Mouse (Mus musculus) induced T-regulatory cell, adult 2 months (primary cell): ENCODE results near the gene Cenps.
"Not testable (repeated sequence)": the region's sequence is repeated elsewhere in the genome, so short reads cannot be mapped to it uniquely, and the experiment has no call there.

Experiments
- DNase-seq: peaks from one replicate; pipeline ENCODE4 v3.0.0-alpha.2; 2012; ENCODE audit warnings: low read depth

Gene Cenps

GRCm38 (mm10) chr4:149136982-149137770 lies at the start of gene Cenps:
Gene Cenps (minus strand): TSS chr4:149137629.
- peak; percentile 92 for DNase-seq

GRCm38 (mm10) chr4:149182755-149183154 lies 45.3 kb upstream of the Cenps start:
- DNase-seq = peak; percentile 68

DNA sequence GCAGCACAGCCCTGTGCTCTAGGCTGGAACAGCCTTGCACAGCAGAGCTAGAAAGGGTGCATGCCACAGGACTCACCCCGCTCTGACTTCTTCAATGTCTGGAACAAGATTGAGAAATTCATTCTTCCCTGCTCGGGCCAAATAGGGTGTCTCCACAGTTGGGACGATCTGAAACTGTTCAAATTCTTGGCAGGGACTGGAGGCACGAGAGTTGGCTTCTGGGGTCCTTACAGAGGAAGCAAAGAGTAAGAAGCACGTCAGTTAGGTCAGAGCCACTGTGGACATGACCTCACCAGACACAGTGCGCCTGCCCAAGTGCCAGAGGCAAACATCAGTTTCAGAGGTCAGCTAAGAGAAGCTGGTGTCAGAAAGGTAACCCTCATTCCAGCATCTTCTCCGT lies 44.8 kb upstream of the Cenps start:
- no peak for DNase-seq

GRCm38 (mm10) chr4:149179573-149179972 lies 42.1 kb upstream of the Cenps start:
- DNase-seq = no peak

DNA sequence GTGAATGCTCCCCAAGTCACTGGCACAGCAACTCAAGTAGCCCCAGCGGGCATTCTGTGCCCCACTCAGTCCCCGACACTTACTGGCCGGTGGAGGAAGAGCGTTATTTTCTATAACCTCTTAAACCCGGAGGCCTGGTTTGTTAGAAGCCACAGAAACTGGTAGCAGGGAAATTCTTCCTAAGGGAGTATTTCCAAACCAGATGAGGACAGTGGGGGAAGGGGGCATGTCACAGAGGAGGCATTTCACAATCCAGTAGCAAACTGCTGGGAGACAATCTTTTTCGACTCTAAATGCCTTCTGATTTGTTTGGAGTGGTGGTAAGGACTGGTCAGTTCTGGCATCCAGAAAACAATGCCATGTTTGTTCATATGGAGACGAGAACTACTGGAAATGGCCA lies 41.7 kb upstream of the Cenps start:
- DNase-seq = no peak

DNA sequence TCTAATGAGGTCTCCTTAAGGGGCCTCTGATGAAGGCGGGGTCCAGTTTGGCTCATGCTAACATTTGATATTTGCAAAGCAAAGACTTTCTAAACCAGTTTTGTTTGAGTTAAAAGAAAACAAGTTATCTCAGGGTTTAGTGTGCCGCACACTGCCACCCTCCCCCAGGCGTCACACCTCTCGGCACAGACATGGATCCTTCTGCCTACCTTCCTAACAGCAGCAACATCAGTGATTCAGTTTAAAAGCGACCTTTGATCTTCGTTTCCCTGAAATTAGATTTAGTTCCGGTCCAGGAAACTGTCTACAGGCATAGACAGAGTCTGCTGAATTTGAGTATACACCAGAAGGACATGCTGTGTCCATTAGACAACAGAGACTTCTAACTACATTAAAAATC lies 40.9 kb upstream of the Cenps start:
- DNase-seq = no peak

GRCm38 (mm10) chr4:149177046-149177445 lies 39.6 kb upstream of the Cenps start:
- DNase-seq = no peak

DNA sequence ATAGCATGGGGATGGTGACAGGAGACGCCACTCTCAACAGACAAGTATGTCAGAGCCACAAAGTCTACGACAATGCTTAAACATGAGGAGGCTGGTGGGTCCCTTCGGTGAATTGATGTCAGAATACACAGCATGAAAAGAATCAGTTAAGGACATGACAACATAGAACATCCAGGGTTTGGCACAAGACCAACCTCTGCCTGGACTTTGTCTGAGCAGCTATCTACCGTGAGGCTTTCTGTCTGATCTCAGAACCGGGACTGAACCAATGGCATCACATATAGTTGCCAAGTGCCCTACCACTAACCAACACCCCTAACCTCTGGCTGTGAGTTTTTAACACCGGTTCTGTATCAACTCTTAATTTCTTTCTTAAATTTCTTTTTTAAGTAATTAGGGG lies 39.2 kb upstream of the Cenps start:
- no peak for DNase-seq

- DNase-seq = no peak
Measured at GRCm38 (mm10) chr4:149173661-149174060, 36.2 kb upstream of the Cenps start.

DNA sequence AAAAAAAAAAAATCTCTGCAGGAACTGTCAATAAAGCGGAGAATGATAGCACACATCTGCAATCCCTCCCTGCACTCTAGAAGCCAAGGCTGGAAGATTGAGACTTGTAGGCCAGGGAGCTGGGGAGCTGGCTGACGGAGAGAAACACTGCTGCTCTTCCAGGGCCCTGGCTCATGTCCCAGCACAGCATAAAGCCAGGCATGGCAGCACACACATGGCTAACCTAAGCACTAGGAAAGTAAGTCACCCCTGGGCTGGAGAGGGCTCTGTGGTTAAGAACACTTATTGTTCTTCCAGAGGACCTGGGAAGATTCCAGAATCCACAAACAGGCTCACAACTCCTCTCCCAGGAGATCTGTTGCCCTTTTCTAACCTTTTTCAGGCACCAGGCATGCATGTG lies 35.2 kb upstream of the Cenps start:
- no peak for DNase-seq

DNA sequence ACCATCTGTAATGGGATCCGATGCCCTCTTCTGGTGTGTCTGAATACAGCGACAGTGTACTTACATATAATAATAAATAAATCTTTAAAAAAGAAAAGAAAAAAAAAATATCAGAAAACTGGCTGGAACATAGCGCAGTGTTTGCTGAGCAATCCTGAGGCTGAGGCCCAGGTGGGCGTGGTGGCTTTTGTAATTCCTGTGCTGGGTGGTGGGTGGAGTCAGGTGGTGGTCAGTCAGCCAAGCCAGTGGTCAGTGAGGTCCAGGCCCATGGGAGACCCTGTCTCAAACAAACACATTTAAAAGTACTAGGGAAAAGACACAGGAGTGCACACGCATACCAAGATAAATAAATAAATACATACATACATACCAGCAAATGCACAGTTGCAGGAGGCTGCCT lies 34.7 kb upstream of the Cenps start:
- DNase-seq = no peak

DNA sequence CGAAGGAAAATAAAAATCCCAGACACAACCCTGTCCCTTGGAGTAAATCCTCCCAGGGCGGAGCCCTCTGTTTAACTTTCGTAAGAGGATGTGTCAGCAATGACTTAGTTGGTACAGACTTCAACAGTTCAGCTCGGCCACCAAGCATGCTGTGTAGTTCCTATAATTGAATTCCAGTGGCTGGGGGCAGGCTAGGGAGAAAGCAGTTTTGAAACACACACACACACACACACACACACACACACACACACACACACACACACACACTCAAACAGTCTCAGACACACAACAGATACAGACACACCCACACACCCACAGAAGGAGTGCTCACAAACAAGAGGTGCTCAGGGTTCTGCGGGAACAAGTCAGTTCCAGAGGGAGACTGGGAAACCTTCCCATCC lies 34.2 kb upstream of the Cenps start:
- no peak for DNase-seq

DNA sequence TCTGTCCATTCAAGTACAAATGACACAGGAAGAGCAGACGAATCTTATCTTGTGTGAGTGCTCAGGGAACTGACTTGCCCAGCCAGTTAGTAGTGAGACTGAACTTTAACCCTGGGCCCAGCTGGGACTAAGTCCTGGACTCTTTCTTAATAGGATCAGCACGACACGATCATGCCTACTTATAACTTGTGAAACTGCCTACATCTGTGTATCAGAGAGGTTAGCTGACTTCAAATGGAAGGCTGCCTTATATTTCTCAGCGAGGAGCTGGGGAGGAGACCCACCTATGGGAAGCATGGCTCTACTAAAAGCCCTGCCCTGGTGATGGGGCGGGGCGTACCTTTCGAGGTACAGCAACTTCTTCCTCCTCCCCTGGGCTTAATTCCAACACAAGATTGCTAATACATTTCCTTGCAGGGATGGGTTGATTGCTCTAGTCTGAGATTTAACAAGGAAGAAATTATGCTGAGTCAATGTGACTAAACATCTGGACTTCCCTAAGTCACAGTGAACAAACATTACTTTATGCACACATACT lies 33.0 kb upstream of the Cenps start:
- no peak for DNase-seq

- not testable (repeated sequence) for DNase-seq
Measured at GRCm38 (mm10) chr4:149169926-149170325, 32.5 kb upstream of the Cenps start.

GRCm38 (mm10) chr4:149168016-149168415 lies 30.6 kb upstream of the Cenps start:
- DNase-seq = no peak

GRCm38 (mm10) chr4:149166957-149167611 lies 29.7 kb upstream of the Cenps start:
- peak; percentile 80 for DNase-seq

GRCm38 (mm10) chr4:149166215-149166946 lies 29.0 kb upstream of the Cenps start, which contains the start of gene Pgd:
Gene Pgd (minus strand): TSS chr4:149166771.
- DNase-seq = peak; percentile 97

- DNase-seq = no peak
Measured at GRCm38 (mm10) chr4:149164150-149164549, 26.7 kb upstream of the Cenps start.

GRCm38 (mm10) chr4:149163196-149163595 lies 25.8 kb upstream of the Cenps start:
- no peak for DNase-seq

DNA sequence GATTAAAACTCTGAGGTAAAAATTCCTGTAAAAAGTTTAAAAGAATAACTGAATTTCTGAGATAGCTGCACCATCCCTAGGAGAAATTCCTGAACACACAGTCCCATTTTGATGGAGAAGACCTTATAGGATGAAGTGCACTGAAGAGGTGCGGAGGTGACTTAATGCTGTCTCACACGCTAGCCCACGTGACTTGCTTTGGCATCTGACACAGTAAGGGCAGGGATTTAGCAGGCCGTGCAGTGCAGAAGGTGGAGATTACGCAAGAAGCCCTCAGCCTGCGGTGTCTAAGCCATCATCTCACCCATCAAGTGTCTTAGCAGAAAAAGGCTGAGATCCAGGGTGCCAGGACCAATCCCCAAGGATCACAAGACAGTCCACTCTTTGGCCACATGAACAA lies 23.7 kb upstream of the Cenps start:
- no peak for DNase-seq

DNA sequence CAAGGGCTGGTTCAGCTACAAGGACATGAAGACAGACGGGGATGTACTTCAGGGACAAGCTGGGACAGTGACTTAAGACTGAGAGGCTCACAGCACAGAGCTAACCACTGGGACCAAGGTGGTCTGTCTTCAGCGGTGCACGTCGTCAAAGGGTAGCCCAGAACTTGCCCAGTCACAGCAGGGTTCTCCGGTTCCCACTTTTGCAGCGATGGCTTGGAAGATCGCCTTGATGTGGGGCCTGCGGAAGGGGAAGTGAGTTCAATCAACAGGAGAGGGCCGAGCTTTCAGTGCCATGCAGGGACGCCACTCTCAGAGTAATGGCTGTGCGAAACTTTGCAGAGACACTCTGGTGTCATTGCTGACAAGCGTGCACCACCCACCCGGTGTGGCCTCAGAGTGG lies 22.5 kb upstream of the Cenps start:
- no peak for DNase-seq

GRCm38 (mm10) chr4:149159203-149159602 lies 21.8 kb upstream of the Cenps start:
- no peak for DNase-seq
